Mouse (Mus musculus): ENCODE data around the gene Slc22a6. TPM values are rescaled to one million over a fixed set of nuclear protein-coding genes. Genes with fewer than 3 reads are reported as not detected.

Slc22a6 gene
- not detected in 2 replicates for polyA plus RNA-seq (2015; fragmentation: Nextera tagmentation; extraction: Ambion mirVana)

DNA sequence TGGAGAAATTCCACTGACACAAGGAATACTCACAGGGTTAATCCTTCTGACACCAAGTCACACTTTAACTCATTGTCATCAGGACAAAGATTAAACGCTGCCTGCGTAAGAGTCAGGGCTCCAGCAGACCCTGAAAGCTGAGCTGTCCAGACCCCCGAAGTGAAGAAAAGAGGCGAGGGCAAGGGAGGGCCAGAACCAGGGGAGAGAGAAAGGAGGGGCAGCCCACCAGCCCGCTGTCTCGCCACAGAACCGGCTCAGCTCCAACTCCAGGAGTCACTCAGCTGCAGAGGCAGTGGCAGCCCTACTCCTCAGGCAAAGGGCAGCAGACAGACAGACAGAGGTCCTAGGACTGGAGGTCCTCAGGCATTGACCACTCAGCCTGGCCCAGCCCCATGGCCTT lies at the start of gene Slc22a6:
Gene Slc22a6 (plus strand): TSS at position 136 of the 400 bp plus-strand sequence.
- Histone ChIP-seq H3K9ac (ENCODE audit: low read length) (no peak within 1 kb of the TSS), H3K4me1 (replicated peaks; ENCODE audit: control insufficient read depth, insufficient read depth) (no peaks in the 10 kb centered on the region), H3K27me3 (ENCODE audit: control insufficient read depth, insufficient read depth, low read length) (no peaks in the 10 kb centered on the region), H3K27ac (replicated peaks) (no peak within 1 kb of the TSS), H3K36me3 (ENCODE audit: control insufficient read depth, insufficient read depth, low read length) (no peaks in the 10 kb centered on the region), H3K9me3 (ENCODE audit: control insufficient read depth, low read length) (no peaks in the 10 kb centered on the region), H3K4me2 (replicated peaks; ENCODE audit: low read depth) (no peak within 1 kb of the TSS), H3K4me3 (ENCODE audit: low read depth, low read length) (no peak within 1 kb of the TSS)
- 21% methylated on average over 7 of the region's 7 CpGs for WGBS
- TF ChIP-seq CTCF (IDR thresholded peaks at IDR 0.05; ENCODE audit: low read depth) (no peak), EP300 (optimal IDR thresholded peaks at IDR 0.05) (no peak)
- no peak for DNase-seq (ENCODE audit: low spot score)
- ATAC-seq (ENCODE audit: low FRiP score, low TSS enrichment) = no peak

DNA sequence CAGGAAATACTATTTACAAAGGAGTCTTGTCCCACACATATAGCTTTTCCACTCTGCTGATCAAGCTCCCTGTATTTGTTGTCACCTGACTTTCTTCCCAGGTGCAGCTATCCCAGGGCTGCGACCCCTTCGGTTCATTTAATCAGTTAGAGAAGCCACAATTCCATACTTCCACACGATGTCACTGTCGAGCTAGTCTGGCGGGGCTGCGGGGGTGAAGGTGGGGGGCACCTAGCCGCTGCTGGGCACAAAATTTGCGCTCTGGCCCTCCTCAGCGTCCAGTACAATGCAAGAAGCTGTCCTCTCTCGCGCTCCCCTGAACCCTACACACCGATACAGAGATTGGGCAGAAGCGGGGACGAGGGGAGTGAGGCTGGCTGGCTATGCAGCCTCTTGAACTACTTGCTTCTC lies 48.4 kb upstream of the Slc22a6 start:
- peak overlapping the region; percentile 45 for H3K9ac ChIP-seq (ENCODE audit: low read length)
- no peak overlapping the region for H3K27ac ChIP-seq (replicated peaks)
- peak overlapping the region; percentile 17; the same call in 1 of the 2 replicates for H3K4me3 ChIP-seq (ENCODE audit: low read depth, low read length)
- ATAC-seq (ENCODE audit: low FRiP score, low TSS enrichment) = no peak
- no peaks in the 10 kb centered on the region for H3K9me3 ChIP-seq (ENCODE audit: control insufficient read depth, low read length)
- DNase-seq (ENCODE audit: low spot score) = peak; percentile 25
- TF ChIP-seq CTCF (IDR thresholded peaks at IDR 0.05; ENCODE audit: low read depth) = peak; percentile 76
- TF ChIP-seq EP300 (optimal IDR thresholded peaks at IDR 0.05) = no peak
- H3K4me1 ChIP-seq (replicated peaks; ENCODE audit: control insufficient read depth, insufficient read depth) = no peaks in the 10 kb centered on the region
- no peaks in the 10 kb centered on the region for H3K36me3 ChIP-seq (ENCODE audit: control insufficient read depth, insufficient read depth, low read length)
- H3K4me2 ChIP-seq (replicated peaks; ENCODE audit: low read depth) = peak overlapping the region; percentile 44
- WGBS = 6% methylated on average over 14 of the region's 14 CpGs
- no peaks in the 10 kb centered on the region for H3K27me3 ChIP-seq (ENCODE audit: control insufficient read depth, insufficient read depth, low read length)

DNA sequence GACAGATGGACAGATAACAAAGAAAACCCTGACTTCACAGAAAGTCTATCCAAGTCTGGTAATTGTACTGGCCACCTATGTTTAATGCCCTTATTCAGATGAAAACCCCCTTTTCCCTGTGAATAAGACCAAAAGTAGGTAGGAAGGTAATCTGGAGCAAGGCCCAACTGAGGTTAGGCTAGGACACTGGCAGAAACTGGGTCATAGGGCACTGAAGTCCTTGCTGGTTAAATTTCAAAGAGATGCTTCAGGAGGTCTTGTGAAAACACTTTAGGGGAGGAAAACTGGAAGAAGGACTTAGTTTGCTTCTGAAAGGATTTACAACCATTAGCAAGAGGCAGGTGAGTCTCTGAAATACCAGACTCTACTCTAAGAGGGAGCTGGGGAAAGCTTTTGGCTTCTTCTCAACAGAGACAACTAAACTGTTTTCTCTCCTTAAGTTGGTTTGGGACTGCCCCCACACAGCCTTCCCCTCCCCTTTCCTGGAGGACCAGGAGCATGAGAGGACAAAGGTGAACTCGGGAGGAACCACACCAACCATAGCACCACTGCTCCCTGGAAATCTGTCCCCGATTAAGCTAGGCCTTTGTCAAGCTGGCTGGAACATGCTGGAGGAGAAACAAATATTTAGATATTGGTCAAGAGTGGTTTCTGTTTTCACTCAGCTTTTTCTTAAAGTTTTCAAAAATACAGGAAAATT lies 47.3 kb upstream of the Slc22a6 start:
- Histone ChIP-seq H3K4me3 (ENCODE audit: low read depth, low read length) (no peak overlapping the region), H3K36me3 (ENCODE audit: control insufficient read depth, insufficient read depth, low read length) (no peaks in the 10 kb centered on the region), H3K4me2 (replicated peaks; ENCODE audit: low read depth) (no peak overlapping the region), H3K27ac (replicated peaks) (no peak overlapping the region), H3K27me3 (ENCODE audit: control insufficient read depth, insufficient read depth, low read length) (no peaks in the 10 kb centered on the region), H3K4me1 (replicated peaks; ENCODE audit: control insufficient read depth, insufficient read depth) (no peaks in the 10 kb centered on the region), H3K9ac (ENCODE audit: low read length) (no peak overlapping the region), H3K9me3 (ENCODE audit: control insufficient read depth, low read length) (no peaks in the 10 kb centered on the region)
- DNase-seq (ENCODE audit: low spot score) (no peak), ATAC-seq (ENCODE audit: low FRiP score, low TSS enrichment) (no peak)
- TF ChIP-seq EP300 (optimal IDR thresholded peaks at IDR 0.05) = no peak
- no peak for TF ChIP-seq CTCF (IDR thresholded peaks at IDR 0.05; ENCODE audit: low read depth)
- WGBS = 57% methylated on average over 2 of the region's 2 CpGs

DNA sequence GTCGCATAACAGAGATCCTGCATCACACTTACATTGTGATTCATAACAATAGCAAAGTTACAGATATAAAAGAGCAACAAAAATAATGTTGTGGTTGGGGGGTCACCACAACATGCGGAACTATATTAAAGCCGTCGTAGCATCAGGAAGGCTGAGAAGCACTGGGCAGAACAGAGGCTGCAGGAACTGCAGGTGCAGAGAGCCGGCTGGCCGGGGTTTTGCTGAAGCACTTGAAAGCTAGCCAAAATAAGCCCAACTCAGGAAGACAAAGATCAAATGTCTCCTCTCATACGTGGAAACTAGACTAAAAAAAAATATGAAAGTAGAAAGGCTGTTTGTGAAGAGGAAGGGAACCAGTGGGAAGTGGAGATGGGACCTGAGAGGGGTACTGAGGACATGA lies 46.1 kb upstream of the Slc22a6 start:
- Histone ChIP-seq H3K4me2 (replicated peaks; ENCODE audit: low read depth) (no peak overlapping the region), H3K9ac (ENCODE audit: low read length) (no peak overlapping the region), H3K4me3 (ENCODE audit: low read depth, low read length) (no peak overlapping the region), H3K36me3 (ENCODE audit: control insufficient read depth, insufficient read depth, low read length) (no peaks in the 10 kb centered on the region), H3K4me1 (replicated peaks; ENCODE audit: control insufficient read depth, insufficient read depth) (no peaks in the 10 kb centered on the region), H3K27ac (replicated peaks) (no peak overlapping the region), H3K9me3 (ENCODE audit: control insufficient read depth, low read length) (no peaks in the 10 kb centered on the region), H3K27me3 (ENCODE audit: control insufficient read depth, insufficient read depth, low read length) (no peaks in the 10 kb centered on the region)
- 50% methylated on average over 7 of the region's 7 CpGs for WGBS
- ATAC-seq (ENCODE audit: low FRiP score, low TSS enrichment) (no peak), DNase-seq (ENCODE audit: low spot score) (no peak)
- no peak for TF ChIP-seq CTCF (IDR thresholded peaks at IDR 0.05; ENCODE audit: low read depth)
- no peak for TF ChIP-seq EP300 (optimal IDR thresholded peaks at IDR 0.05)

DNA sequence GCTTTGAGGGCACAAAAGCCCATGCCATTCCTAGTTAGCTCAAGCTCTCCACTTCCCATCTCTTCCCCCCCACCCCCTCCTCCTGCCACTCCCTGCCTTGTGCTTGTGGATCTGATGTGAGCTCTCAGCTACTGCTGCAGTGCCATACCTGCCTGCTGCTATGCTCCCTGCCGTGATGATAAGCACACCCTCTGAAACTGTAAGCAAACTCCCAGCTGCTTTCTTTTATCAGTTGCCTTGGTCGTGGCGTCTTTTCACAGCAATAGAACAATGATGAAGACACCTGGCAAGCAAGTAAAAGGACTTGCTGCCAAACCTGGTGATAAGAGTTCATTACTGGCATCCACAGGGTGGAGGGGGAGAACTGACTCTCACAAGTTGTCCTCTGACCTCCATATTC lies 45.4 kb upstream of the Slc22a6 start:
- DNase-seq (ENCODE audit: low spot score) (no peak), ATAC-seq (ENCODE audit: low FRiP score, low TSS enrichment) (no peak)
- WGBS = 20% methylated on average over 3 of the region's 3 CpGs
- H3K4me3 ChIP-seq (ENCODE audit: low read depth, low read length) = no peak overlapping the region
- TF ChIP-seq EP300 (optimal IDR thresholded peaks at IDR 0.05) (no peak), CTCF (IDR thresholded peaks at IDR 0.05; ENCODE audit: low read depth) (no peak)
- no peak overlapping the region for H3K27ac ChIP-seq (replicated peaks)
- H3K36me3 ChIP-seq (ENCODE audit: control insufficient read depth, insufficient read depth, low read length) = no peaks in the 10 kb centered on the region
- H3K4me1 ChIP-seq (replicated peaks; ENCODE audit: control insufficient read depth, insufficient read depth) = no peaks in the 10 kb centered on the region
- no peaks in the 10 kb centered on the region for H3K27me3 ChIP-seq (ENCODE audit: control insufficient read depth, insufficient read depth, low read length)
- no peaks in the 10 kb centered on the region for H3K9me3 ChIP-seq (ENCODE audit: control insufficient read depth, low read length)
- no peak overlapping the region for H3K4me2 ChIP-seq (replicated peaks; ENCODE audit: low read depth)
- H3K9ac ChIP-seq (ENCODE audit: low read length) = no peak overlapping the region

DNA sequence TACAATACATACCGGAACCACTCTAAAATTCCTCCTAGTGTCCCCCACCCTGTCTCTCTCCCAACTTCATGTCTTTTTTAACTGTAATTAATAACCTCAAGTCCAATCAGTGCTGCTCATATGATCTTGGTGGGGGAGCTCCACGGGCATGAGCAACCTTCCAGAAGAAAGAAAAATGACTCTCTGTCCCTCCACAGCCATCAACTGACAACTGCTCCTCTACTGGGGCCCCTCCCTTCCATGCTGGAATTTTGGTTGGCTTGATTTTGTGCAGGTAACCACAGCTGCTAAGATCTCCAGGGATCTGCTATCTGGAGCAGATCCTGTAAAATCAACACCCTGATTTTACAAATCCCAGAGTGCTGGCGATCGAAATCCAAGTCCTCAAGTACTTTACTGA lies 40.4 kb upstream of the Slc22a6 start:
- 75% methylated on average over 4 of the region's 4 CpGs for whole genome bisulfite sequencing
- TF ChIP-seq EP300 (optimal IDR thresholded peaks at IDR 0.05) = no peak
- TF ChIP-seq CTCF (IDR thresholded peaks at IDR 0.05; ENCODE audit: low read depth) = no peak
- Histone ChIP-seq H3K36me3 (ENCODE audit: control insufficient read depth, insufficient read depth, low read length) (no peaks in the 10 kb centered on the region), H3K4me2 (replicated peaks; ENCODE audit: low read depth) (no peak overlapping the region), H3K9ac (ENCODE audit: low read length) (no peak overlapping the region), H3K27me3 (ENCODE audit: control insufficient read depth, insufficient read depth, low read length) (no peaks in the 10 kb centered on the region), H3K4me3 (ENCODE audit: low read depth, low read length) (no peak overlapping the region), H3K27ac (replicated peaks) (no peak overlapping the region), H3K4me1 (replicated peaks; ENCODE audit: control insufficient read depth, insufficient read depth) (no peaks in the 10 kb centered on the region), H3K9me3 (ENCODE audit: control insufficient read depth, low read length) (no peaks in the 10 kb centered on the region)
- DNase-seq (ENCODE audit: low spot score) (no peak), ATAC-seq (ENCODE audit: low FRiP score, low TSS enrichment) (no peak)
